8 mouse cellular contexts compared by ENCODE assay signal in genomic region chr17:36914108-36914507, GRCm38 (mm10).
DNase-seq lines count a peak whose midpoint lies in the region.

No protein-coding gene starts in this region.

- peak; percentile 81 to 85 for DNase-seq in B cell, adult 2 months
- peak; percentile 81 for DNase-seq in ES-CJ7 (ENCODE audit: low read depth, low spot score)
- DNase-seq in cerebellum, adult 11 months, result peak; percentile 59
- peak; percentile 78 for DNase-seq in forelimb bud, embryonic 11.5 days (ENCODE audit: low read depth, low spot score)
- peak; percentile 80 for DNase-seq in kidney, postnatal 14 days
- peak; percentile 64 to 77 for DNase-seq in lung, adult 18-20 months
- DNase-seq in right cerebral cortex, adult 18-20 months, result peak; percentile 79
- peak; percentile 83 for DNase-seq in urinary bladder, postnatal 14 days (ENCODE audit: low spot score)

Comparison
In these comparisons a context has a peak if more than half of its experiments do, and no peak if none do; other contexts are left out.
1. Peak in every context shown above with its lines: DNase-seq.